Mouse (Mus musculus): ENCODE results near the gene Csmd2.

DNA sequence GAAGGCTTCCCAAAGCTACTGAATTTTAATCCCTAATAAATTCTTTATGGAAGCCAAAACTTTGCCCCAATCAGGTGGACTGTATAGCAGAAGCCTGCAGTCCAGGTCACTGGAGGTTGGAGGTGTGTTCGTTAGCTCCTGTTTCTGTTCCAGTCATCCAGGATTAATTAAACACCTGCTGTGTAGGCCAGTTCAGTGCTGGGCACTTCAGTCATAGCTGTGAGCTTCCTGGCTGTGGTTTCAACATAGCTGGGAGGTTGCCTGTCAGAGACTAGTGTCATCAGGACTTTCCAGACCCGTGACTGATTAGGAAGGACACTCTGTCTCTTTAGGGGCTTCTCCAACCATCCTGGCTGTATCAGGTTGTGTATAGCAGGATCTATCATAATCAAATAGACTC is 337.9 kb downstream of the Csmd2 start:
- TF ChIP-seq CTCF (IDR thresholded peaks at IDR 0.05; ENCODE audit: low read depth, low read length): no peak
- no peak for TF ChIP-seq POLR2A (IDR thresholded peaks at IDR 0.05; ENCODE audit: borderline replicate concordance, low read depth, low read length)

Data from bone marrow macrophage, adult 2 months (primary cell).